Mouse (Mus musculus) common myeloid progenitor, adult 5-6 weeks (primary cell): ENCODE measurements around the gene Capn1. TPM values are rescaled to one million over a fixed set of nuclear protein-coding genes. Genes with fewer than 3 reads are reported as not detected.

Source experiments
- ATAC-seq: replicated peaks from 2 replicates; pipeline ENCODE4 v1.8.0; 2016; ENCODE audit warnings: low read depth, mild to moderate bottlenecking, moderate TSS enrichment, inconsistent platforms; ENCODE audit not compliant: poor library complexity, severe bottlenecking
- total RNA-seq: library from RNA; stranded (forward); fragments of 200-1000, 187-1606 nt; gene quantifications from 2 replicates; pipeline ENCODE4 v1.2.3, GENCODE M21; 2017

Gene Capn1
- total RNA-seq, 1 experiment from 2014 or later, result 37.2 TPM

DNA sequence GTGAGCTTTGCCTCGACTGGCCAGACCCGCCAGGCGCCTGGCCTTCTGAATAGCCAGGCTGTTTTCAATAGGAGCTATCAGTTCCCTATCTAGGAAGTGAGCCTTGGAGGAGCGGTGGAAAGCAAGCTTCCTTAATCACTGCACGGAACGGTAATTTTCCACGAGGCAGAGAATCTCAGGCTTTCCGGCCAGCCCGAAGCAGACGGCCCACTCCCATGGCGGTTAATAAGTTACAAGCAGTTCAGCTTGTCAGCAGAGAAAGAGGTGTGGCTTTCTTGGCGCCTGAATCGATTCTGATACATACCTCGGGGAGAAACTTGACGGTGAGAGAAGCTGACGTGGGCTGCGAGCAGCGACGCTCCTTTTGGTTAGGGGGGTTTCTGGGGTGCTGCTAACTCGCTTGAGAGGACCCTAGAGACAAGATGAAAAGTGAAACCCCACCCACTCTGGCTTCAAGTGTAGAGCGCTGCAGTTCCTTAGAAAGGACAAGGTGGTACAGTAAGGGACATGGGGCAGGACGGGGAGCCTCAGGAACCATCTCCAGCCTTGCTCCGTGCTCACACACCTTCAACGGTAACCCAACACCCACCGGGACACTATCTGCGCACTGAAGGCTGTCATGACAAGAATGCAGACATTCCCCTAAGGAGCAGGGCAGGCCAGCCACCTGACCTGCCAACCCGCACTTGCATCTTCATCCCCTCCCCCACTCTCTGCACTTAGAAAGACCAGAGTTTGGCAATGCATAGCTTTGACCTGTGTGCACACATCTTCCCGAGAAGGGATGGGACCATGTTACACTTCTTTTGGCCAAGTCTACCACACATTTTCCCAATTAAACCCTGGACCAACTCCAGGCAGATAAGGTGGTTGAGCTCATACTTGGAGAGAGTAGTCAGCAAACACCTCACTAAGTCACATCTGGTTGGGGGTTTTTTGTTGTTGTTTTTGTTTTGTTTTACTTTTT is 59.7 kb downstream of the Capn1 start:
- no peak for ATAC-seq

DNA sequence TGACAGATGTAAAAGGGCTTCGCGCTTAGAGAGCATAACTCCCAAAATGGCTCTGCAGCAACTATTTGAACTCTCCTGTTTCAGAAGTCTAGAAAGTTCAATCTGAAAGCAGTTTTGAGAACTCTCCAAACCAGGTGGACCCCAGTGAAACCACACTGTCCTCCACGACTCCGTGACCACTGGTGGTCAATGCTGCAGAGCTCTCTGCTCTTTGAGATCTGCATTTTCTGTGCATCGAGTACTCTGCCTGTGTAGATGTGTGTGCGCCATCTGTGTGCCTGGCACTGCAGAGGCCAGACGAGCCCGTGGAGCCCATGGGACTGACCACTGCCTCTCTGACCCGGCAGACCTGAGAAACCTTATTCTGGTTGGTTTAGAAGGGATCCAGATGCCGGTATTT is 60.8 kb downstream of the Capn1 start:
- no peak for ATAC-seq

DNA sequence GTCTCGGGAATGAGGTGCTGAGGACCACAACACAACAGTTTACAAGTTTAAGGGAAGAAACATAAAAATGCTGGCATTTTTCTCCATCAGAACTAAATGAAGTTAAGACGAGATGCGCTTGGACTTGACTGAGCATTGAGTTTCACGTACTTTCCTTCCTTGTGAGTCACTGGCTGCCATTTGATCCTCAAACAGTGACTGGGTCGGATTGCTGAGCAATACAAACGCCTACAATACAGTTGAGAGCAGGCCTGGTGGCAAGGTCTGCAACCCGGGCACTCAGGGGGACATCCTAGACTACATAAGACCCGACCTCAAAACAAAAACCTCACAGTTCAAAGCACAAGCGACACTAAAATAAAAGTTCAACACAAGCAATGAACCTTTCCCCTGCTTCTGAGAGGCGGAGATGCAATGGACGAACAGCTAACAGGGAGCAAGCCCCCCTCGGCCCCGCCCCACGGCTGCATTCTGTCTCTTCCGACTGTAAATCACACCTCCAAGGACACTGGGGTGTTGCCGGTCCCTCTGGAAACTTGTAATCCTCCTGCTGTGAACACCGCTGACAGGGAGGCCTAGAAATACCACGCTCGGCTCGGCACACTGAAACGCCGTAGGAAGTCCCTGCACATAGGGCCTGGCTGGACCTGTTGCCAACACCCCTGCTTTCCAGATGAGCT is 61.5 kb downstream of the Capn1 start:
- no peak for ATAC-seq

DNA sequence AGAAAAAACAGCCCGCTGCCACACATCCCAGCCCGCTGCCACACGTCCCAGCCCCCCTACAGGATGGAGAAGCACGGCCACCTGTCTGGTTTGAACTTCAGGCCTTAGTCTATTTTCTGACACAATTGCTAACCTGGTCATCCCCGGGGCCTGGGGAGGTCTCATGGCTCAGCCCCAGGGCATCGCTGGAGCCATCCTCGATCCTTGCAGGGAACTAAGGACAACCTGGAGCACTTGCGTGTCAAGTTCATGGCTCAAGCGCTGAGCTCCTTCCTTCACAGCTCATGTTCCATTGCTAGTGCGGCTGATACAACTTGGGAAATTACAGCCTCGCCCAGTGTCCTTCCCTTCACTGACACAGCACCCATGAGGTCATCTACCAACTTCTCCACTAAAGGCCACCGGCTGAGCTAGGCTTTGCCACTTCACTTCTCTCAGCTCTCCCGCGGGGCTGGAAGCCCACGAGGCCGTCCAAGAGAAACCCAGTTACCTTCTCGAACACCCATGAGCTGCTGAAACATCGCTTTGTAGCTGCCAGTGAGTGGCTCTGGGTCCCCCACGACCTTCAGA is 62.4 kb downstream of the Capn1 start:
- no peak for ATAC-seq

DNA sequence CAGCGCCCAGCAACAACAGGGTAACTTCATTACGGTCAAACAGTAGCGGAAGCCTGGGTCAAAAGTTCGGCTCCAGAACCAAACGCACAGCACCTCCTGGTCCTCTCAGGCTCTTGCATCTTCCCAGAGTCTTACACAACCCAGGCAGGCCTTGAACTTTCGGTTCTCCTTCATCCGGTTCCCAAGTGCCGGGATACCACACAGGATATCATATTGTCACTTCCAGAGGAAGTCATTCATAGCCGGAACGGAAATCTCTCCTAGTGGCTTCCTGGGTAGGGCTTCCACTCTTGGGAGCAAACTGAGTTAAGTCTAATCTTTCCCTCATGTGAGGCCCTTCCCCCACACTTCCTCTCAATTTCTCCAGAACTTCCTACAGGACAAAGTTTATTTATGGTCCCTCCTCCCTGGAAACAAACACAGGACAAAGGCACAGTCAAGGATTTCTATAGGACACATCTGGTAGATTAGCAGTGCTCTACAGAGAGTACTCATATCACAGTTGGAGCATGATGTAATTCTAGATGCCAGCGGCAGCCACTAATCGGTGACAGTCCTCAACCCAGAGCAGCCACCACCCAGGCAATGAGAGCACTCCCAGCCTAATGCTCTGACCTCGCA is 63.5 kb downstream of the Capn1 start:
- no peak for ATAC-seq

DNA sequence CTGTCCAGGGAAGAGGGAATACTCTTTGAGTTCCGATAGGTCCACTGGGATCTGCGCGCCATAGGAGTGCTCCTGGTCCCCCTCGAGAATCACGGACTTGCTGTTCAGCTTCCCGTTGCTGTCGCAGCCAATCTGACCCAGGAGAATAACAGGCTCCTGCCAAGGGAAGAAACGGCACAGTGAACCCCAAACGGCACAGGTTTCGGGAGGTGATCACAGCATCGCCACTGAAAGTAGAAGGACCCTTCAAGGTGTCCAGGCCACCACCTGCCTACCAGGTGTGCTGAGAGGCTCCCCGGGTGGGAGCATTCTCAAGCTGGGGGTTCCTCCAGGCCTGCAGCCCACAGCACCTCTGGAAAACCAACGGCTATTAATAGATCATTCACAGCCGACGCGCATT is 64.1 kb downstream of the Capn1 start:
- ATAC-seq, result no peak

DNA sequence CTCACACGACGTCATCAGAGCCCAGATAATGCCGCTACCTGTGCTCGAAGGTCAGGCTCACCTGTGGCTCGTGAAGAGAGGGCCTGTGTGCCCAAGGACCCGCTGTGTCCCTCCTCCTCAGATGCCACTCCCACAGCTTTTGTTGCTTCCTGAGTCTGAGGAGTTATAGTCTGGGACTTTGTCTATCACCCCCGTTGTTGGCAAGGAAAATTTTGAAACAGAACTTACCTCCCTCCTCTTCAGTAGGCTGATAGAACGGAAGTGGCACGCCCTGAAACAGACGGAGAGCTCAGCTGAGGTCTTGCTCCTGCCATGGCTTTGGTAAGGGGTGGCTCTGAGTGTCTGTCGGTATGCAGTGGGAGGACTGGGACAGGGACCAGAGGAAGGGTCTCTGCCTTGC is 65.5 kb downstream of the Capn1 start:
- ATAC-seq, result no peak

DNA sequence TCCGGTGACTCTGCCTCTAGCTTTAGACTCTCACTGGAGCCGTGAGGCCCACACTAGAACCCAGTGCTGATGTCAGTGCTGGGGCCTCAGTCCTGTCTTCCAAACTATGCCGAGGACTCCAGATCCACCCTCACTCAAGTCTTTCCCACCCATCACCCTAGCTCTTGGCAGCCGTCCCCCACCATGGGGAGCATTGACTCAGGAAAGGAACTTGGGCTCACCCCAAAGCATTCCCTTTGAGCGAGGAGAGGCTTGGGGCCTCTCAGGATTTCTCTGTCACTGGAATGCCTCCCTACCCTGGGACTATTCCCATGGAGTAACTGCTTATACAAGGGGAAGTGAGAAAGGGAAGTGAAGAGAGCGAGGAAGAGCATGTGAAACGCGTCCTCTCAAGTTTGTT is 69.8 kb downstream of the Capn1 start:
- ATAC-seq, result no peak

DNA sequence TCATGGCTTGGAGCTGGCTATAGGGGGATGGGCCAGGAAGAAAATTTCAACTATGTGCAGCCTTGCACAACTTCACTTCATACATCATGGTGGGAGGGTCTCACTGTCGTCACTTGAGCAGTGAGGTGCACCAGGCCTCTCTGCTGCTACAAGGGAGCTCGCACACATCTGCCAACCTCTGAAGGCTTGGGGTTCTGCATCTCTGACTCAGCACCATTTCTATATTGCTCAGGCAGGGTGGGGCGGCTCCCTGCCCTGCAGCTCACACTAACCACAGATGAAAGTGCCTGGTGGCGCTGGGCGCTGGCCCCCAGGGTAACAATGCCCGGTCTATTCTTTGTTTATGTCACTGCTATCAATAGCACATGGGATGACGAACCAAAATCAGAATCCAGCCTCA is 70.7 kb downstream of the Capn1 start:
- 0 out of 2 replicates have a peak, but pooled peaks have one; percentile 22 for ATAC-seq

DNA sequence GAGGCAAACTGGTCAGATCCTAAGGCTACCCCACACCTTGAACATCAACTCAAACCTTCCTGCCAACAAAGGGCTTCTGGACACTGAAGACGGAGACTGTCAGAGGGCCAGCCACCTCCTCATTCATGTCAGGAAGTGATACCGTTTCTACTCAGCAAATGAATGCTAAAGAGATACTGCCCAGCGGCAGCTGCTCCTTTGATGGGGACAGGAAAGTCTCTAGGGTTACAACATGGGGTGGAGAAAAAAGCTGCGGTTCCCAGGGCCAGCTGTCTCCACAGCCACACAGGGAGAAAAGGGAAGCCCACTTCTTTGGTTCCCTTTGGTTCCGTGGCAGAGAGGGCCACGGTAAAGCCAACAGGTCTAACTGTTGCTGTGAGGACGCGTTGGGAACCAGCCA is 71.6 kb downstream of the Capn1 start:
- ATAC-seq, result no peak

DNA sequence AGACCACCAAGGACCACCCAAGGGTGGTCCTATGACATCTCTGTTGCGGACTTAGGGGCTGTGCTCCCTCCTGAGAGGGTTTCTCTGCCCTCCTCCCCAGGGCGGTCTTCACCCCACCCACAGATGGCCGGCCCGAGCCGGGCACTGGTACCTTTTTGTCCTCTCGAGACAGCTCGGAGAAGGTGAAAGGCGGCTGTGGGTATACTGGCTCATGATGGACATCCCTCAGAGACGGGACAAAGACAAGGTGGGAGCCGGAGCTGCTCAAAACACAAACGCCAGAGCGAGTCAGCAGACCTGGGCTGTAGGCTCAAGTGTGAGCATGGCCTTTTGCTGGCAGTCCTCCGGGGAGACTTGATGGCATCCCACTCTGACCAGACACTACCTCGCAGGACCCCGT is 72.3 kb downstream of the Capn1 start:
- ATAC-seq, result no peak

DNA sequence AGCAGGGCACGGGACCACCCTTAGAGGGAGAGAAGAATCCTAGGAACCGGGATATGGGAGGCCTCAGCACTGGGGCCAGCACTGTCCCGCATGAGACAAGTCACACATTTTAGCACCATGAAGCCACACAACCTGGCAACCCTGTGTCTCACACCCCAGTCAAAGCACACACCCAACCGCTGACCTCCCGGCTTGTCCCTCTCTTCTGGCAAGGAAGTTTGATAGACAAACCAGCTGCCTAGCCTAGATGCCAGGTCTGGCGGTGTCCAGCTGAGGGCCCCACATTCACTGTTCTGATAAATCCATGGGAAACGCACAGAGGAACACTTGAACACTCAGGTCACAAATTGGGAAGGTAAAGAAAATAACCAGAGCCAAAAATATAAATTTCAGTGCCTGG is 73.1 kb downstream of the Capn1 start:
- no peak for ATAC-seq

DNA sequence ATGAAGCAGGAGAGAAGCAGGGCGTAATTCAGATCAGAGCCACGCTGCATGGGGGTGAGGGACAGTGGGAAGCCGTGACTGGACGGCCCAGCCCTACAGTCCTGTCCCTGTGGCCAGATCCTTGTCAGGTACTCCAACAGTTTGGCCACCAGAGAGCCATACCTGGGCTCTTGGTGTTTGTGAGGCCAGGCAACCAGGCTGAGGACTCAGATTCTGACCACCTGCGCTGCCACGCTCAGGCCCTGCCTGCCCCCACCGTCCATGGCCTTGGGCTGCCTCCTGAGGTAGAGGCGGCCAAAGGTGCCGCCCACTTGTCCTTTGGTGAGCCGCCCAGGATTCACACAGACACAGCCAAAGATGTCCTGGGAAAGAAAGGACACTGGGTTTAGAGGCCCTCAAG is 75.0 kb downstream of the Capn1 start:
- no peak for ATAC-seq

DNA sequence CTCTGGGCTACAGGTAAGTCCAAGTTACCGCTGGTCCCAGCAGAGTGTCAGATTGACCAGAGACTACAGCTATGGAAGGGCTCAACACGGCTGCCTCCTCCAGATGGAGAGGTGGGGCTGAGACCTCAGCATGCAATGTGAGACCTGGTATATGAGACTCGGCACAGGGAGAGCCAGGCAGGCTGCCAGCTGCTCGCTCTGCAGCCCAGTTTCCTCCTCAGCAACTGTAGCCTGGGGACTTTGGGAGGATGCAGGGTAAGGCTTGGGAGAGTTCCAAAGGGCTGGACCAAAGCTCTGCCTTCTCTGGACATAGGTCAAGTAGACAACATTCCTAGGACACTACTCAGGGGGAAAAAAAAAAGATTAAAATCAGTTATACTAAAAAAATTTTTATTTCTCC is 75.5 kb downstream of the Capn1 start:
- no peak for ATAC-seq

DNA sequence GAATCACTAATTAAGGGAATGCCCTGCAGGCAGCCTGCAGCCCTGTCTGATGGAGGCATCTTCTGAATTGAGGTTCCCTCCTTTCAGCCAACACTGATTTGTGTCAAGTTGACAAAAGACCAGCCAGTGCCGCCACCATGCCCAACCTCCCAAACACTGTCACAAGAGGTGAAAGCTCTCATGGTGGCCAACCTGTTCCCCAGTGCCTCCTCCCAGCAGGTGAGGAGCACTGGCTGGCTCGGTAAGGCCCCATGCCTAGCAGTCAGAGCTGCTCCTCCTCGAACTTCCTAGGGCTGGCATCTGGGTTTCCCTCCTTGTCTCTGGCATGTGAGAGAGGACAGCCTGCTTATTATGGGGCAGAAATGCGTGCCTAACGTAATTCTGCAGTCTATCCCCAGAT is 76.0 kb downstream of the Capn1 start:
- ATAC-seq, result no peak

Other genes starting within 250 kb of the Capn1 start
- 23.5 and 30.9 TPM in 2 replicates for gene Scyl1, start 244.5 kb downstream of the Capn1 start, total RNA-seq
- gene Frmd8, start 140.6 kb downstream of the Capn1 start, total RNA-seq, result 21.1 and 26.8 TPM in 2 replicates
- 34.0 and 41.0 TPM in 2 replicates for gene Slc25a45, start 138.1 kb downstream of the Capn1 start, total RNA-seq
- gene Tigd3, start 121.7 kb downstream of the Capn1 start, total RNA-seq, result 0.34 and 2.8 TPM in 2 replicates
- gene Dpf2, start 102.9 kb downstream of the Capn1 start, total RNA-seq, result 87.4 and 131 TPM in 2 replicates
- not detected in 2 replicates for gene Cdc42ep2, start 91.1 kb downstream of the Capn1 start, total RNA-seq
- gene Pola2, start 51.7 kb downstream of the Capn1 start, total RNA-seq, result 61.2 and 63.5 TPM in 2 replicates
- not detected in 2 replicates for gene Slc22a20, start 29.8 kb downstream of the Capn1 start, total RNA-seq
- 5.9 and 6.5 TPM in 2 replicates for gene Syvn1, start 30.7 kb upstream of the Capn1 start, total RNA-seq
- 25.8 and 35.8 TPM in 2 replicates for gene Mrpl49, start 41.9 kb upstream of the Capn1 start, total RNA-seq
- 1,809 and 1,850 TPM in 2 replicates for gene Fau, start 41.9 kb upstream of the Capn1 start, total RNA-seq
- gene Znhit2, start 45.3 kb upstream of the Capn1 start, total RNA-seq, result 10.3 and 11.6 TPM in 2 replicates
- gene Tm7sf2, start 52.5 kb upstream of the Capn1 start, total RNA-seq, result 4.9 and 5.9 TPM in 2 replicates
- 43.1 and 54.1 TPM in 2 replicates for gene Vps51, start 61.3 kb upstream of the Capn1 start, total RNA-seq
- not detected in 2 replicates for gene Tmem262, start 64.1 kb upstream of the Capn1 start, total RNA-seq
- gene Gm28374, start 66.4 kb upstream of the Capn1 start, total RNA-seq, result not detected in 2 replicates
- 25.2 and 34.0 TPM in 2 replicates for gene Zfpl1, start 69.1 kb upstream of the Capn1 start, total RNA-seq
- 25.8 and 26.2 TPM in 2 replicates for gene Cdca5, start 69.1 kb upstream of the Capn1 start, total RNA-seq
- 0.46 TPM in 1 of 2 replicates, not detected in the other for gene AC131692.1, start 78.5 kb upstream of the Capn1 start, total RNA-seq
- not detected in 2 replicates for gene Naaladl1, start 89.9 kb upstream of the Capn1 start, total RNA-seq
- 4.9 and 8.2 TPM in 2 replicates for gene Sac3d1, start 102.8 kb upstream of the Capn1 start, total RNA-seq
- 11.3 and 17.0 TPM in 2 replicates for gene Snx15, start 112.4 kb upstream of the Capn1 start, total RNA-seq
- gene Batf2, start 125.1 kb upstream of the Capn1 start, total RNA-seq, result 0.44 and 0.78 TPM in 2 replicates
- gene Arl2, start 125.7 kb upstream of the Capn1 start, total RNA-seq, result 27.6 and 36.5 TPM in 2 replicates
- not detected in 2 replicates for gene Majin, start 168.5 kb upstream of the Capn1 start, total RNA-seq
- 0.14 TPM in 1 of 2 replicates, not detected in the other for gene Gpha2, start 210.5 kb upstream of the Capn1 start, total RNA-seq
- gene Ppp2r5b, start 220.0 kb upstream of the Capn1 start, total RNA-seq, result 2.6 and 4.2 TPM in 2 replicates
- gene Atg2a, start 225.8 kb upstream of the Capn1 start, total RNA-seq, result 10.7 and 12.6 TPM in 2 replicates